Mouse (Mus musculus) kidney, adult 18-20 months (tissue): ENCODE measurements at regions not wholly inside any gene's neighbourhood (a gene's known extent, or its start where the extent isn't known, plus 50 kb on each side); places are given as distances from the start of the nearest gene placed in this dataset.

ENCODE experiments used
- DNase-seq: peaks from one replicate; pipeline ENCODE4 v3.0.0; 2021

GRCm38 (mm10) chr1:75839551-75840223 lies 293.6 kb downstream of the Slc4a3 start:
- no peak for DNase-seq

DNA sequence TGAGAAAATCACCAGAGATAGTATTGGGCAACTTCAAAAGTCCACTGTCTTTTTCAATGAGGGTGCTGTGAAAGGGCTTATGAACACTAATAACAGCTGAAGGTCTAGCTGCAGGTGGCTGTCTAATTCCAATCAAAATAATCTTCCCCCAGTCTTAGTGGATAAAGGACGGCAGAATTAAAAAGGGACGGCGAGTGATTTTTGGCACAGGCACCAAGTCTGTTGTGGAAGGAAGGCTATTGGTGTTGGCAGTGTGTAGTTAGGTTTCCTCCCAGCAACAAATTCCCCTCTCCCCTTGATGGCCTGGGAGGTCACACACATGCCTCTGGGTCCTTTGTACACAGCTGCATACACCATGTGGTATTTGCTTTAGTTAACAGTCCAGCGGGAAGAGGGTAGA lies 296.3 kb downstream of the Slc4a3 start:
- no peak for DNase-seq

GRCm38 (mm10) chr1:75843326-75843725 lies 297.3 kb downstream of the Slc4a3 start:
- DNase-seq: no peak

DNA sequence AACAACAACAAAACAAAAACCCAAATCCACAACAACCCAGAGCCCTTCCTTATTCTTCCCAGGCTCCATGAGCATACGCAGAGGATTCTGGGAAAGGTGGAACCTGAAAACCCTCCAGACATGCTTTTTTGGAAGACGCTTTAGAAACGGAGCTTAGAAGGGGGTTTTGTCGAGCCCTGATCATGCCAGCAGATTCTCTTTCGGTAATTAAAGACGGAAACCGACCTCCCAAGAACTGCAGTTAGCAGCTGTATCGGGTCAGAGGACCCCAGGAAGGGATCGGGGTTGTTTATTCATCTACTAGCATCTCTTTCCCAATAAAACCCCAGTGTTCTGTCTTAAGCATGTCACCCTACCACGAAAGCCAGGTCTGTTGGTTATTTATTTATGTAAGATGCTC lies 298.1 kb downstream of the Slc4a3 start:
- no peak for DNase-seq

GRCm38 (mm10) chr1:75844529-75844928 lies 298.5 kb downstream of the Slc4a3 start:
- DNase-seq: no peak

- no peak for DNase-seq
These were observed 298.9 kb downstream of the Slc4a3 start for GRCm38 (mm10) chr1:75844981-75845380.

- no peak for DNase-seq
These were observed 299.9 kb downstream of the Slc4a3 start for GRCm38 (mm10) chr1:75845771-75846535.

- no peak for DNase-seq
These were observed 301.6 kb downstream of the Slc4a3 start for GRCm38 (mm10) chr1:75847681-75848080.

GRCm38 (mm10) chr1:75848436-75848835 lies 302.4 kb downstream of the Slc4a3 start:
- DNase-seq: no peak

DNA sequence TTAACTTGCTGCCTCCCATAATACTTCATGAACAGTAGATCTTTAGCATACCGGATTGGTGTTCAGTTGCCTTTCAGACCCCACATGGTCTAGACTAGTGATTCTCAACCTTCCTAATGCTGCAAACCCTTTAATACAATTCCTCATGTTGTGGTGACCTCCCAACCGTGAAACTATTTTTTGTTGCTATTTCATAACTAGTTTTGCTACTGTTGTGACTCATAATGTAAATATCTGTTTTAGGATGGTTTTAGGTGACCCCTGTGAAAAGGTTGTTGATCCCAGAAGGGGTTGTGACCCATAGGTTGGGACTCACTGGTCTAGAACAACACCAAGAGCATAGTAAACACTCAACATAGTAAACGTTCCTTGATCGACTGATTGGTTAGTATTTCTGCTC lies 304.1 kb downstream of the Slc4a3 start:
- DNase-seq: no peak

DNA sequence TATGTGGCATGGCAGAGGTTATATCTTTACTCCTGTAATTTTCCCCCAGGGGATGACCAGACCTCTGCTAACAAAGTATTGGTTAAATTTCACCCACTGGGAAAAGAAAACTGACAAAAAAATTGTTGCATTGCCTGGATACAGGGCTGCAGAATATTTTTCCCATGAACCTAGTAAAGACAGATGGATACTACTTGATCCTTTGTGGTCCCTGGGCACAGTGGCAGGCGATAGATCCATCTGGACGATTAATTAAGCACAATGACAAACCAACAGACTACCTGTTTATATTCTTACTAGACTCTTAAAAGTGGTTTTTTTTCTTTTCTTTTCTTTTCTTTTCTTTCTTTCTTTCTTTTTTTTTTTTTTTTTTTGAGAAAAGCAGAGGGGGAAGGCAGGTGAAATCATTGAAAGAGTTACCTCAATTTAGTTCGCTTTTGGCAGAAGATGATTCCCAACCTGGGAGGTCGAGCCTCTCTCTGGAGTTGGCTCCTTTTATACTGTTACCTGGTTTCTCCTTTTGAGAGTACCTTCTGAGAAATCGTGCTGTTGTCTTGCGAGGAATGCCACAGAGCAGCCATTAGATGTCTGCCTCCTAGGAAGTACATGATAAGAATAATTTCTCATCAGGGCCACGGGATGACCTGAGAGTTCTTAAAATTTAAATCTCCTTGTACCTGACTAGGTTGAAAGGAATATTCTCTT lies 312.6 kb downstream of the Slc4a3 start:
- DNase-seq: no peak

DNA sequence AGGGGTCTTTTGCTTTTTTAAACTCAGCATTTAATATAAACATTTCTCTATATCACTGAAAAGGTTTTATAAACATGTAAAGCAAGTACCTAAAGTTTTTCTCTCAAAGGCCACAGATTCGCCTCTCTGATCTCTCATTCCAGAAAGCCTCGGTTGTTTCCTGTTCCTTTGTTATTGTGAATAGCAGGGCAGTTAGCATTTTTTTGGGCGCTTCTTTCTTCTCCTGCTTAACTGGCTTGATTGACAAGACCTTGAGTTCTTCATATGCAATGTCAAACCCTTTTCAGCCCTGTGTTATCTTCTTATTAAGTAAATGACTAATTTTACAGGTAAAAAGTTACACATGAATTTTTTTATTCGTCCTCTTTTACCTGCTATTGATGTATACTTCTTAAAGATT lies 316.7 kb downstream of the Slc4a3 start:
- DNase-seq: no peak

DNA sequence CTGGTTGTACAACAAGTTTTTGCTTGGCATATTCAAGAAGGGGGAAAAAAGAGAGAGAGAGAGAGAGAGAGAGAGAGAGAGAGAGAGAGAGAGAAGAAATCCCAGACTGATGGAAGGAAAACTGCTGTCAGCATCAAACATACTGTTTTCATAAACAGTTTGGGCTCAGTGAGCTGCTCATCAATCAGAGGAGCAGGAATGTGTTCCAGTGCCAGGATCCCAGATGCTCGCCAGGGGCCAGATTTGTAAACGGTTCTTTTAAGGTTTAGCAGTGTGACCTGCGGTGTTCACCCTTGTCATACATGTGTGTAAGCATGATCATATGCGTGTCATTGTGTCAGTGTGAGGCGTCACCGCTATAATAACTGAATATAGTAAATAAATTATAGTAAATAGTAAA lies 320.5 kb downstream of the Slc4a3 start:
- no peak for DNase-seq

- DNase-seq: no peak
These were observed 323.3 kb downstream of the Slc4a3 start for GRCm38 (mm10) chr1:75869414-75869813.

- DNase-seq: no peak
These were observed 323.8 kb downstream of the Slc4a3 start for GRCm38 (mm10) chr1:75869846-75870245.

DNA sequence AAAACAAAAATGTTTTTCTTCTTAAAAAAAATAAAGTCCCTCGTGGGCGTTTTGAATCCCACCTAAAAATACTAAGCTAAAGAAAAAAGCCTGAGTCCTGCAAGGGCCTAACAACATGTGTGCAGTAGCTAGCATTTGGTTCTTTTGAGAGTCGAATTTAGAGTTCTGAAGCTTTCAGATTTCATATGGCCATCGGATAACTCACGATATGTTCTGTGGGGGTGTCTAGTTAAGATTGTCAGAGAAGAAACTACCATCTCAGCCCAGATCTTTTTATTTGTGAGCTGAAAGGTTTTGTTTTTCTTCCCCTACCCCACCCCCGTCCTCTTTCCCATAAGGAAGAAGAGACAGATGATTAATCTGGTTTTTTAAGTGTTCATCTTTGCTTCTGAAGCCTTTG lies 327.8 kb downstream of the Slc4a3 start:
- DNase-seq: no peak

GRCm38 (mm10) chr1:75877209-75877608 lies 331.1 kb downstream of the Slc4a3 start:
- DNase-seq: no peak

- DNase-seq: no peak
These were observed 339.6 kb downstream of the Slc4a3 start for GRCm38 (mm10) chr1:75885632-75886031.

DNA sequence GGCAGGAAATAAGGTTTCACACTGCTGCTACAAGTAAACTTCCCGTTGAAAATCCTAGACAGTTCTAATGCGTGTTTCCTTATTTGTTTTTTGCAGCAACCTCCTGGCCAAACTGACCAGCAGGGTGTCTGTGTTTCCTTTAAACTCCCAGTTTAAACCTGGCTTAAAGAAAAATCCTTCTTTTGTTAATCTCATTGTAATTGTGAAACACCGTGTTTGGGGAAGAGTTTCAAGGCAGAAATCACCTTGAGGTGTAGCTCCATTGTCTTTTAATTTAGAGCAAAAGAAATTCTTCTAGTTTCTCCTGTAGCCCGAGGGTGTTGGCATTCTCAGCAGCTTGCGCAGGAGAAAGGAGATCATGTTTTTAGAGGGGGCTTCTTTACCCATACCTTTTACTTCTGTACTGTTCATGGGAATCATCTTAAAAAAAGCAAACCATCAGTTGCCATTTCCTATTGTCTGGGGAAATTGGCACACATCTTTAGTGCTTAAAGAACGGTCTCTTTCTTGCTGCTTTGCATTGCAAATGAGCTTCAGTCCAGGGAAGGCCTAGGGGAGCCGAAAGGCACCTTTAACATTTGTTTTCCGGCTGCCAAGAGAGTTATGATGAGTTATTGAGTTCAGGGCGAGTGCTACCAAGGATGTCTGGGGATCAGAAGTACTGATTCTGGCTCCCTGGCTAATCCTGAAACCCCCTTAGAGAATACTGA lies 342.6 kb downstream of the Slc4a3 start:
- no peak for DNase-seq

- no peak for DNase-seq
These were observed 344.0 kb downstream of the Slc4a3 start for GRCm38 (mm10) chr1:75889847-75890591.

GRCm38 (mm10) chr1:75890636-75891276 lies 344.7 kb downstream of the Slc4a3 start:
- DNase-seq: no peak

GRCm38 (mm10) chr1:75895550-75895949 lies 349.5 kb downstream of the Slc4a3 start:
- no peak for DNase-seq
